8 mouse cellular contexts compared by ENCODE assay signal in the genomic region with DNA sequence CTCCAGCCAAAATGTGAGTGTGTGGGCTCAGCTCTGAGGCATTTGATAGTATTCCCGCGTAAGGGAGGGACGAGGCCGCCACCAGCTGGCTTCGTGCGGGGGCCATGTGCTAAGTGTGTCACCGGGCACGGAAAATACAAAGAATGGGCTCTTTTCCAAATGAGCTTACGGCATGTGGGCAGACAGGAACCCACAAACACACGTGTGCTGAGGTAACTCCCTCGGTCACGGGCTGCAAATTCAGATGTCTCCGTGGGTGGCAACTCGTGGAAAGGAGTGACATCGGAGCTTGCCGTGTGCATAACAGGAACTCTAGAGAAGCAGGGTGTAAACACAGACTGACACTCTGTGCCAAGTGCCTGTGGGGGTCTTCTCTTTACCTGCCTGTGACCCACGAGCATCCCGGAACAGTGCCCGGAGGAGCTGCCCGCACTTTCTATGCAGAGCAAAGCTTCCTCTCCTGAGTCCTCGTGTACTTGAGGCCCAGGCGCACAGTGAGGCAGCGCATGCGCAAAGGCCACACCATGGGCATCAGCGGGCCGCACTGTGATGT.
DNase-seq lines count a peak whose midpoint lies in the region; ATAC-seq lines count a peak whose summit lies in the region.

No protein-coding gene starts in this region.

- no peak overlapping the region for H3K4me2 ChIP-seq in kidney, embryonic 16.5 days (replicated peaks; ENCODE audit: low read depth, low read length)

- intact Hi-C loops in gastrocnemius, postnatal 36 days (cut with DNase I) = no loop called here
- intact Hi-C loops in left cerebral cortex, postnatal 14 days (cut with DNase I) = no loop called here

- H3K27me3 ChIP-seq in kidney, embryonic 16.5 days (ENCODE audit: insufficient read depth, low read length) = no peaks in the 10 kb centered on the region

- no peak overlapping the region for H3K9ac ChIP-seq in kidney, embryonic 16.5 days (replicated peaks; ENCODE audit: low read length)

- peak overlapping the region; percentile 32; the same call in 1 of the 2 replicates for H3K27ac ChIP-seq in kidney, embryonic 16.5 days (ENCODE audit: low read length)

- 60% methylated on average over 26 of the region's 26 CpGs for WGBS in kidney, embryonic 16.5 days

- DNase-seq in kidney, adult 9 months = no peak
- peak; percentile 20 to 25 for DNase-seq in cerebellum, postnatal 36 days
- peak; percentile 17 to 19 for DNase-seq in gastrocnemius, postnatal 36 days
- DNase-seq in left cerebral cortex, postnatal 14 days (ENCODE audit: low spot score in 2 of 2) = peak; percentile 67 to 92
- DNase-seq in liver = no peak
- DNase-seq in spleen, postnatal 4 days (ENCODE audit: low spot score in 2 of 2) = no peak
- DNase-seq in embryo, embryonic 10.5 days (ENCODE audit: low spot score) = no peak

- H3K36me3 ChIP-seq in kidney, embryonic 16.5 days (ENCODE audit: insufficient read depth, low read length) = no peaks in the 10 kb centered on the region

- peaks cover 19% of the 10 kb centered on the region for H3K4me1 ChIP-seq in kidney, embryonic 16.5 days (ENCODE audit: insufficient read depth, low read length)

- ATAC-seq in kidney, embryonic 16.5 days (ENCODE audit: low FRiP score, low TSS enrichment) = peak; percentile 65

- H3K9me3 ChIP-seq in kidney, embryonic 16.5 days (ENCODE audit: low read length) = no peaks in the 10 kb centered on the region

- no peak overlapping the region for H3K4me3 ChIP-seq in kidney, embryonic 16.5 days (ENCODE audit: low read length)

Comparison
In these comparisons a context has a peak if more than half of its experiments do, and no peak if none do; other contexts are left out.
1. DNase-seq: peak in cerebellum, postnatal 36 days (2 of 2), gastrocnemius, postnatal 36 days (2 of 2) and left cerebral cortex, postnatal 14 days (2 of 2); none in kidney, adult 9 months (single experiment), liver (single experiment), spleen, postnatal 4 days (0 of 2) and embryo, embryonic 10.5 days (single experiment).